Mouse (Mus musculus) E14TG2a.4 (cell line): ENCODE results near the gene Fermt1.

Source experiments
- CTCF ChIP-seq: conservative IDR thresholded peaks from 2 replicates; pipeline ENCODE4 v1.5.1; 2014; ENCODE audit warnings: low read length
- NANOG ChIP-seq: IDR thresholded peaks from 2 replicates; pipeline ENCODE4 v1.6.1; 2014; ENCODE audit warnings: borderline replicate concordance, low read length, mixed read lengths
- POU5F1 ChIP-seq: IDR thresholded peaks from 2 replicates; pipeline ENCODE4 v1.6.1; 2014; ENCODE audit warnings: low read length, borderline replicate concordance

DNA sequence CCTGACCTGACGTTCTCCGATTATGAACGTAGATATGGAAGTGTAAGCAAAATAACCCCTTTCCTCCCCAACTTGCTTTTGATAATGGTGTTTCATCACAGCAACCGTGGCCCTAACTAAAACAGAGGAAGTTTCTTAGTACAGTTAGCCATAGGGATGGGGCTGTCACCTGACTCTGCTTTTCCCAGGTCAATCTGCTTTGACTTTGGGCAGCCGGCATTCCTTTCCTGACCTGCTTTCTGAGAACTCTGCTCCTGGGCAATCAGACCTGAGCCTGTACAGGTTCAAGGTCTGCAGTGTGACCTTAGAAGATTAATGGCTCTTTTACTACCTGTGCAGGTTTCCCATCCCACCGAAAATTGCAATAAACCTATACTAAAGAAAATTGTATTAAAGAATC is 1.3 kb upstream of the Fermt1 start:
- TF ChIP-seq CTCF (no peak), NANOG (no peak), POU5F1 (no peak)
